Mouse (Mus musculus): ENCODE data around the gene Ush2a.
A peak's percentile ranks its signal among the peaks of the same experiment; 100 is the strongest.

Gene Ush2a

DNA sequence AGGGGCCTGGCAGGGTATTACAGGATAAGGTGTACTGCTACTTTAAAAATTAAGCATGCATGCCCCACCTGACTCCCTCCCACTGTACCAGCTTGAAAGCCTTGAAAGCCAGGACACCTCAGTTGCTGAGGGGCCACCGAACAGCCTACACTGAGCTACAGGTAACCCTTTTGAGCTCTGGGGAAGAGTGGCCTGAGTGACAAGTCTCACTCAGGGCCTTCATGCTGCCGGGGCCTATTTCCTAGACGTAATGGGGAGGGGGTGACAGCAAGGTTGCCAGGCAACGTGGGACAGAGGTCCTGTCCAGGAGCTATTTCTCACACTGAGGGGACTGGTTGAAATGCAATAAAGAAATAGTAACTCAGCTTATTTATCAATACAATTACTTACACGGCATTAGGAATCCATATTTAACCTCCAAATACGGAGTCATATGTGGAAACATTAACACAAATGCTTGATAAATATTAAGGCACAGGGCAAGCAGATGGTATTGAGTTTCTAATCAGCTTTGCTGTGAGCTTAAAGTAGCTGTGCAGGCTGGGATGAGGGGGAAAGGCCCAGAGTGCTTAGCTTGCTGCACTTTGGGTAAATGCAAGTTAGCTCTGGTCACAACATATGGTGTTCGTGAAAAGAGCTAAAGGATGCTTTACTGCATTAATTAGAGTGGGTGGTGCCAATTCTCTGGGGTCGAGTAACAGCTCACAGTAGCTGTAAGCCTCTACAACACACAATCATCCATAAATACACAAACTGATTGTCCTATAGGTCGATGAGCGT is at the start of gene Ush2a:
Gene Ush2a (plus strand): TSS at position 121 of the 780 bp plus-strand sequence.
- no peak for DNase-seq (ENCODE audit: low spot score in 2 of 2)

DNA sequence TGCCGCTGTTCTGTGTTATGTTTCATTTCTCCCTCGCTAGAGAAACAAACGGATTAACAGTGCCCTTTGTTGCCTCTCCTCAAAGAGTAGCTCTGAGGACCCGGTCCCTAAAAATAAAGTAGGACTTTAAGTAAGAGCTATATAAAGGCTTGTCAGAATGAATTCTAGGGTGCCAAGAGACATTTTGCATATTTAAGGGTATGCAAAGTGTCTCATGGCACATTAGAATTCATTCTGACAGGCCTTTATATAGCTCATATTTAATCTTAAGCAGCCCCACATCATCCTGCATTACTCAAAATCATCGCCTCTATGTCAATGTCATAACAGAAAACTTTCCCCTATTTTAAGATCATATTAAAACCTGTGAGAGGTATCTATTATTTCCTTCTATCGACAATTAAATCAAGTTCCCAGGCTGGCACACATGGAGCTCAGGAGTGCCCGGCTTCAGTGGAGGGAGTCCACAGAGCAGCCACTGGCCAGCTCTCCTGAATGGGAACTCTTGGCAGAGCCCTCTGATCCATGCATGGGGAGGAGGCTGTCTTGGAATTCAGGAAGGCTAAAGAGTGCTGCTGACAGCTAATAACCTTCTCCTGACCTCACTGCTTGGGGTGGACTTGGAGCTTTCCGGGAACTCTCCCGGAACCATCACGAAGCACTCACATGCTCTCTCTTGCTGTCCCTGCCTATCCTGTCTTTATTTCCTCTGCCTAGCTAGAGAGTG is 46.8 kb upstream of the Ush2a start:
- no peak for DNase-seq (ENCODE audit: low spot score in 2 of 2)

DNA sequence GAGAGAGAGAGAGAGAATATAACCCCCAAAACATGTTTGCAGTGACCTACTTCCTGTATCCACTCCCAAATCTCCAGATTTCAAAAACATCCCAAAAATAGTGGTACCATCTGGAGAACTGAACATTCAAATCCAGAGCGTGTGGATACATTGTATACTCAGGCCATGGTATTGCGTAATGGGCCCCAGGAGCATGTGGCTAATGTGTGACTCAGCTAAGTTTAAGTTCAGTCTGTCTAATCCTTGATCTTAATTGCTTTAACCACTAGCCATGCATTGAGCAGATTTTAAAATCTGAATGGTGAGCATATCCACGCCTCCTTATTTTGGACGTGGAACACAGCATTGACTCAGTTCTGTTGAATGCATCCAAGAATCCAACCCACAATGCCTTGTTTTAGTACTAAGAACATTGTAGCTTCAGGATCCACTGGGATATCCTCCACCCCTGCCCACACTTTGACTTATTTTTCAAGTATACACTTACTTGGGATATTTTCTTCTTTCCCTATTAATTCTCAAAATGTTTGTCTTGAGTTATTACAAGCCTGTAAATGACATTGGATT is 40.5 kb upstream of the Ush2a start:
- no peak for DNase-seq (ENCODE audit: low spot score in 2 of 2)

DNA sequence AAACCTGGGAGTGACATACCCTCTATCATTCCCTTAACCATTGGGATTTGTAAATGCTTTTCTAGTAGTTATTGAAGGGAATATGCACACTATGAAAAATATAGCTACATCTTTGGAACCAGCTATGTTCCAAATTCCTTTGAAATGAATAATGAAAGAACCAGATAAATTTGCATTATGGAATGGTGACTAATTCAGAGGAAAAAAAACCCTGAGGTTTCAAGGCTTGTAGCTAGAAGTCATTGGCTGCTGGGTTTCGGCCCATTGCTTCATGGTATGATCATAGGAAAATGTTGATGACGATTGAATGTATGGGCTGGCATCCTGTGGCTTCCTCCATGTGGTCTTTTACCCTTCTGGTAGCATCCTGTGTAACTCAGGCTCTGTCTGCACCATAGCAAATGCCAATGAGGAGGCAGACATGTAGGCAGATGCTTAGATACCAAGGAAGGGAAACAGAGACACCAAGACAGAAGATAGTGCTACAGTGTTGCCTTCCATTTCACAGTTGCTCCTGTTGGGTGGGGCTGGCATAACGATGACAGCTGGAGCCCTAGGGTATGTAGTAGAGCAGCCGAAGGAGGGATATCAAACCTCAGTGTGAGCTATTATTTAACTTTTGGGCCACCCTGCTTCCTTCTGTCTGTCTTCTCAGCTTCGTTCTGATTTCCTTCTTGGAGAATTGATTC is 28.6 kb upstream of the Ush2a start:
- DNase-seq (ENCODE audit: low spot score in 2 of 2) = no peak

DNA sequence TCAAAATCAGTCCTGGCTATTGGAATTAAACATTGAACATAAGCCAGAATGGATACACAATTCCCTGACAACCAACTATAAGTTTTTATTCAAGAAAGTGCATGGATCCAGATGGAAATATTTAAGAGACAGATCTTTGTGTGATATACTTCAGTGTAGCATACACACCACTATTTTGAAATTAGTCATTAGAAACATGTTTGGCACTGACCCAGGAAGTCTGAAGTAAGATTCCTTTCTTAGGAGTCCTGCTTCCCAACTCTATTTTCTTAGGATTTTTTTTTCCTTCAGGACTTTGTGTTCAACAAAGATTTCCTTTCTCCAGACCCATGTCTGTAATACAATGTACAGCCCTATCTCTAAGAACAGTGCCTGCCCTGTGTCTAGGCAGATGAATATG is 23.2 kb upstream of the Ush2a start:
- no peak for DNase-seq (ENCODE audit: low spot score in 2 of 2)

DNA sequence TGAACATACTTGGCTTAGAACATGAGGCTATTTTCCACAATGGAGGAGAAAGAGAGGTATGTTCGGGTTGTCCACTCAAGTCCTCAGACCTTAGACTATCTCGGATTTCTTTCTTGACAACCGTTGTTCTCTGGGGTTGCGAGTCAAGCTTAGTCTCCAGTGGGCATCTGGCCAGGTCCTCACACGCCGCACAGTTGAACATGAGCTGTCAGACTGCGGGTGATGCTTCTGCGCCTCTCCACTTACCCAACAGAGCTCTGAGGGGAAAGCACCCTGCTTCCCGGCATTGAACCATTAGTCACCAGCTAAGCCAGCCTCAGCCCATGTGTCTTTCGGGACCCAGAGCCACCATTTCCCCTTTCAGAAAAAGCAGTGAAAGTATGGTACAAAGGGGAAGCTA is 20.1 kb upstream of the Ush2a start:
- no peak for DNase-seq (ENCODE audit: low spot score in 2 of 2)

DNA sequence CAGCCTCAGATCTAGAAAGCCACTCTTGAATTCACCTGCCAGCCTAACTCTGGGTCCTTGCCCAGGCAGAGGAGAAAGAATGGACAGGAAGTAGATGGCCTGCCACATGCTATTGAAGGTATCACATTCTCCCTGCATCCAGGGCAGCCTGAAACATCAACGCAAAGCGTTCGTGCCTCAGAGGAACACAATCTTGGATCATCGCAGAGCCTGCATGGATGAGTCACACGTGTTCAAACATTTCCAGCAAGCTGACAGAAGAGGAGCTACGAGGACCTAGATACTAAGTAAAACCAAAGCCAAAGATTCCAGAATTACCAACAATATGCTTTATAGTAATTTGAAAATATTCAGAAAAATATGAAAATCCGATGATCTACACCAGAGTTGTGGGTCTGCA is 4.3 kb upstream of the Ush2a start:
- no peak for DNase-seq (ENCODE audit: low spot score in 2 of 2)

DNA sequence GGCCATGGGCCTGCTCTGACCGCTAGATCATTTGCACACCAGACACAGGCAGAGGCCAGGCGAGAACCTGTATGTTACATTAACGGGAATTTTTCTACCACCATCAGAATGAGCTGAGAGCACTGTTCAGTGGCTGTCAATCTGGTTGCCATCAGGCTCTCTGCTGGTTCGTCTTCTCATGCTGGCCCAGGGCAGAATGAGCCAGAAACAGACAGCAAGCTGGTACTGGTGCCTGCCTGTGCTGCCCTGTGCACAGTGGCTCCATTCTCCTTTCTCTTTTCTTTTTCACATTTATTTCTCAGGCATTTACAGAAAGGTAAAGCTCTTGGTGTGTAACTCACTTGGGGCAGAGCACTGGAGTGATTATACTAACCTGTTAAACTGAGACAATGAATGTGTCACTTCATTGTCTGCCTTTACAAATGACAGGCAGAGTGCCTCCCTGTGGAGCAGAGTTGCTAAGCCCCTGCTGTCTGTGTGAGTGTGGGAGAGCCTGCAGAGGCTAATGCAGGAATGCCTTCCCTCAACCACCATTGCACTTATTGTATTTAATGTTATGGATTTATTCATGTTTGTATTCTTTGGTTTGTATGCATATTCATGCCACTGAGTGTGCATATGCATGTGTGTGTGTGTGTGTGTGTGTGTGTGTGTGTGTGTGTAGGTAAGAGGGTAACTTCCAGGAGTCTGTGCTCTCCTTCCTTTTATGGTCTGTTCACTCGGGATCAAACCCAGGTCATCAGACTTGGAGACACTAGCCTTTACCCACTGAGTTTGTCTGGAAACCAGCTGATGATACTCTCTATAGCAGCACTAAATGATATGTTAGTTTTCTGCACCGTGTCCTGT is 1.3 kb upstream of the Ush2a start:
- no peak for DNase-seq (ENCODE audit: low spot score in 2 of 2)

DNA sequence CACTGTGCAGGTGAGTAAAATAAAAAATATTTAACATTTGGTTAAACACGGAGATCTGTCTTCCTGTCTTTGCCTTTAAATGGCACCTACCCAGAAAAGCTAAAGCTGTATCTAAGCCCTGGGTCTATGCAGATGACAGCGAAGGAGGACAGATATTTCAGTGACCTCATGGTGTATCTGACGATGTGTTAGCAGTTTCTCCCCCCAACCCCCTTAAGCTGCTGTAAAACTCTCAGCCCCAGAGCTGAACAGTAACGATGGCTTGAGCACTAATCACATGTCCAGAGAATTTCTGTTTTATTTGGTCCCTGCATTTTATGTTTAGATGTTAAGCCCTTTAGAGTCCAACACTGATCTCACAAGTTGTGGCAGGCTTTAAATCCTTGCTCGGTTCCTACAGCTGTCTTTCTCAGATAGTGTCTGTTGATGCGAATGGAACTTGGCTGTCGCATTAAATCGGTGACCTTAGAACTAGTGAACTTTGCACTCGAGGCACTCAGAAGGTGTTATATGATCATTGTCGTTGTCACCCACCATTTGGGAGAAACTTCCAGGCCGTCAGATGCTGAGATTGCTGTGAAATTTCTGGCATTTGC is 5.4 kb downstream of the Ush2a start:
- no peak for DNase-seq (ENCODE audit: low spot score in 2 of 2)

DNA sequence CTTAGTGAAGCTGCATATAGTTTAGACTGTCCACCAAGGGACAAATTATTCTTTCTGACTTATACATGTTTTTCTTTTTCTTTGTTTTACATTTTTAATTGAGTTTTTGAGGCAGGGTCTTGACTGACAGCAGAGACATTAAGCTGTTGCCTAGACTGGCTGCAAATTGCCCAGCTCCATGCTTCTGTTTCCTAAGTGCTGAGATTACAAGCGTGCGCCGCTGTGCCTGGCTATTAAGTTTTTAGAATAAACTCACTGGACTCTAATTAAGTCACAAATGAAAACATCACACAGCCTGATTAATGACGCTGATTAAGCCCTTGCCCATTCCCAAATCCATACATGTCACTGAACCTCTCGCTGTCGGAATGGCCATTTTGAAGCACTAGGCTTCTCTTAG is 7.2 kb downstream of the Ush2a start:
- DNase-seq (ENCODE audit: low spot score in 2 of 2) = no peak

DNA sequence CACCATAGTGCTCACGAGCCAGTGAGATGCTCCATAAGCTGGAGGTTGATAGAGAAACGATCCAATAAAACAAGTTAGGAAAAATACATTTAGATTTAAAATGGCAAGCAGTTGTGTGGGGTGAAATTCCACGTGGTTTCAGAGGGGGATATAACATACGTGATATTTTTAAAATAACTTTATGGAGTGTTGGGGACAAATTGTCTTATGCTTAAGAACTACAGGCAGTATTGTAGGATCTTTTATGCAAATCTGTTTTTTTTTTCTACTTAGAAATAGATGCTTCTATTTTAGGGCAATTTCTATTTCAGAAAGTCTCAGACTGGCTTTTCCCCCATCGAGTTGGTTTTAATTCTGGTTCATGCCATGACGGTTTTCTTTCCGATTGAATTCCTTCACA is 51.5 kb downstream of the Ush2a start:
- DNase-seq (ENCODE audit: low spot score in 2 of 2) = no peak

DNA sequence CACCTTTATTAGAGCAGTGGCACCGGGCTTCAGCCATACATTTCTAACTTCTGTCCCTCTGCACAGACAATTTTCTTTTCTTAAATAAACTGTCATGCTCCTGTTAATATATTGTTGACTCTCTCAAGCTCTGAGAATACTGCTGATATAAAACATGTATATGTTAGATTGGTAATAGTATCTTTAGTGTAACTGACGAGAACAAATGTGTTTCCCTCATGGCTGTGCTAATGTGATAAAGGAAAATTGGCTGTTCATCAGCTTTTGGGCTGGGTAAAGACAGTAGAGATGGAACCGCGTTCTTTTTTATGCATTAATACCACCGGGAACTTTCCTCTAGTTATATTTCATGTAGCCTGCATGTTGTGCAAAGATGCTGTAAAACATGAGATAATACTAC is 54.8 kb downstream of the Ush2a start:
- no peak for DNase-seq (ENCODE audit: low spot score in 2 of 2)

DNA sequence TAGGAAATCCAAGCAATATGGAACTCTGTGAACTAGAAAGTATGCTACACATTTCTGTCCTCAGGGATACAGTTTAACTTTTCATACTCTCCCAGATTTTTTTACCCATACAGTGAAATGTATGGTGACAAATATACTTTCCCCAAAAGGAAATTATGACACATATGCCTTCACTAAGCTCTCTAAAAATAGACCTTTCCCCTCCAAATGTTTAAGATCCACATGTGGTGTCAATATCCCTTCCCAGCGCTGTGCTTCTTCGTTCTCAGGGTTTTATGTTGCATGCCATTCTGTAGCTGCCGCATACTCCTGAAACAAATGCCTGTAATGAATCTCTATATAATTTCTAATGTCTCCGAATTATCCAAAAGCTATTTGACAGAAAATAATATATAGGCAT is 58.4 kb downstream of the Ush2a start:
- no peak for DNase-seq (ENCODE audit: low spot score in 2 of 2)

DNA sequence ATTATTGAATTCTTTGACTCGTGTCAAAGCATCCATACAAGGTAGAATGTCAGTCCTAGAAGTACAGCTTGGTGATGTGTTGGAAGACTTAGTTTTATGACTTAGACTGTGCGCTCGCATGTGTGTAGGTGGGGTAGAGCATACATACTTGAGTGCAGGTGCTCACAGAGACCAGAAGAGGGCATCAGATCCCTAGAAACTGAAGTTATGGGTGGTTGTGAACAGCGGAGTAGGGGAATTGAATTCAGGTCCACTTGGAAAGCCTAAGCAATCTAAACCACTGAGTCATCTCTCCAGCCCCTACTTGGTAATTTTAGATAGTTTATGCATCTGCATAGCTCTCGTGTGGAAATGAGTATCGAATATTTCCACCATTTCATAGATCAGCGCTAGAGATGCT is 59.7 kb downstream of the Ush2a start:
- no peak for DNase-seq (ENCODE audit: low spot score in 2 of 2)

DNA sequence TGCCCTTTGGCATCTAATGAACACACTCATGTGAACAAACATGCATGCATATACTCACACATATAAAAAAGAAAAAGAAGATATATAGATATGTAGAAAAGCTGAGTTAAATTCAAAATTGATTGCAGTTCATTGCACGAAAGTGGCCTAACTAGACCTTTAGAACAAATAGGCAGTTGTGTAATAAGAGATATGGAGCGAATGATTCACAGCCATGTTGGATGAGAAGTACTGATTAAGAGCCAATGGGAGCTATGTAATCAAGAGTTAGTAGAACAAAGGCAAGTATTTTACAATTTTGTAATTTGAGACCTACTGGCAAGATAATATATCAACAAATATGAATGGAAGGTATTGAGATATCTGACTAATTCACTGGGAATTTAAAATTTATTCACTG is 68.6 kb downstream of the Ush2a start:
- no peak for DNase-seq (ENCODE audit: low spot score in 2 of 2)

DNA sequence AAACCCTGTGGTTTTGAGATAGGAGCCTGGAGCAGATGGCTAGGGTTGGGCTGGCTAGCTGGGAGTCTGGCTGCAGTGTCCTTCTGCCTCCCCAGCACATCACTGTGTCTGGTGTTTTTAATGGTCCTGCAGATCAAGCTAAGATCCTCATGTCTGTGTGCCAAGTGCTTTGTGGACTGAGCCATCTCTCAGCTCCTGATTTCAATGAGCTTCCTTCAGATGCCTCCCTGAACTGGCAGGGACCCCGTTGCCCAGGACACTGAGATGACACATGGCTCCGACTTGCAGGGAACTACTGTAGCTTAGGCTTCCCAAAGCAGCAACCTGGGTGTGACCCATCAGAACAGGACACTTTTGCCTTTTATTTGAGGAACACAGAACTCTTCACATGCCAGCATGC is 72.1 kb downstream of the Ush2a start:
- DNase-seq (ENCODE audit: low spot score in 2 of 2) = no peak

DNA sequence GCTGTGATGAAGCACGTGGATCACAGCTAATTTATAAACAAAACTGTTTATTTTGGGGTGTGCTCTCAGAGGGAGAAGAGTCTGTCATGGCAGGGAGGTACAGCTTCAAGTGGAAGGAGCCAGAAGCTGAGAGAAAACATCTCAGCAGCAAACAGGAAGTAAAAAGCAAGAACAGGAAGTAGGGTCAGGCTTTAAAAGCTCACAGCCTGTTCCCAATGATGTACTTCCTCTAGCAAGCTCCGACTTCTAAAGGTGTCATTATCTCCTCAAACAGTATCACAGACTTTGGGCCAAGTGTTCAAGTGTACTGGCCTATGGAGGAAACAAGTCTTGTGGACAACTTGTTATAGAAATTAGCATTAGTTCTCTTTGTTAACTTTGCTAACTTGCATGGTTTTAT is 85.9 kb downstream of the Ush2a start:
- no peak for DNase-seq (ENCODE audit: low spot score in 2 of 2)

DNA sequence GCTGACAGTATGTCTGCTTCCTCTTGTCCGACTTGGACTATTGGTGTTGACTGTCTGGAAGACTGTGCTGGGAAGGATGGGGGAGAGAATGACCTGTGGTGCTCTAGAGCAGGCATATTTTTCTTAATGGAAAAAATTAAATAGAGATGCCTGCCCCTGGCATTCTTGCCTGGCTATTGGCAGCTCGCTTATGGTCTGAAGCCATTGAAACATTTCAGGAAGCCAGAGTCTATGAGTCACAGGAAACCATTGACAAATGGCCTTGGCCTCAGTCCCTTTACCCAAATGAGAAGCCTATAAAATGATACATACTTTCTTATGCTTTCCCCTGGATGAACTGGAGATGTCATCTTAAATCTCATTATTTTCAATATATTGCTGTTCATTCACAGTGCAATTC is 92.9 kb downstream of the Ush2a start:
- no peak for DNase-seq (ENCODE audit: low spot score in 2 of 2)

DNA sequence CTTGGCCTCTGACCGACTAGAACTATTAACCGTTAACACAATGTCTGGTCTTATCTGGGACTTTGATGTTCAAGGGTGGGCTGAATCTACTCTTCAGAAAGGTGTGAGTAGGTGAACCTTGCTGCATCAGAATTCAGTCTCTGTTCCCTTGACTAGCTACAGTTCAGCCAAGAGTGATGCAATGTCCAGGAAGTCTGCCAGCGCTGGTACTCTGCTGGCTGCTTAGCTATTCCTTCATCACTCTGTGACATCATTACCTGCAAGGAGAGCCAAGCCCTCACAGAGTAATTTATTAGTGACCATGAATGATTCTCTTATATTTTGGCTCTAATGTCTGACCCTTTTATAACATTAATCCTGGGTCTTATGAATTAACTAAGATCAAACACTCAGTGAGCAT is 101.7 kb downstream of the Ush2a start:
- DNase-seq (ENCODE audit: low spot score in 2 of 2) = peak in 1 of 2 experiments; percentile 7

DNA sequence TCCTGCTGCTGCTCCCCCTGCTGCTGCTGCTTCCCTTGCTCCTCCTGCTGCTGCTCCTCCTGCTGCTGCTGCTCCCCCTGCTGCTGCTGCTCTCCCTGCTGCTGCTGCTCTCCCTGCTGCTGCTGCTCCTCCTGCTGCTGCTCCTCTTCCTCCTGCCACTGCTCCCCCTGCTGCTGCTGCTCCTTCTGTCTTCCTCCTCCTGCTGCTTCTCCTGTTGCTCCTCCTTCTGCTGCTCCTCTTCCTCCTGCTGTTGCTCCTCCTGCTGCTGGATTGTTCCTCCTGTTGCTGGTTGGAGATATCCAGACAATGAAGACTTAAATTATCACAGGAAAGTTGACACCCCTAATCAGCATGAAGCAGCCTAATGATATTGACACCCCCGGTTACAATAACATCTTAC is 123.4 kb downstream of the Ush2a start:
- no peak for DNase-seq (ENCODE audit: low spot score in 2 of 2)

DNA sequence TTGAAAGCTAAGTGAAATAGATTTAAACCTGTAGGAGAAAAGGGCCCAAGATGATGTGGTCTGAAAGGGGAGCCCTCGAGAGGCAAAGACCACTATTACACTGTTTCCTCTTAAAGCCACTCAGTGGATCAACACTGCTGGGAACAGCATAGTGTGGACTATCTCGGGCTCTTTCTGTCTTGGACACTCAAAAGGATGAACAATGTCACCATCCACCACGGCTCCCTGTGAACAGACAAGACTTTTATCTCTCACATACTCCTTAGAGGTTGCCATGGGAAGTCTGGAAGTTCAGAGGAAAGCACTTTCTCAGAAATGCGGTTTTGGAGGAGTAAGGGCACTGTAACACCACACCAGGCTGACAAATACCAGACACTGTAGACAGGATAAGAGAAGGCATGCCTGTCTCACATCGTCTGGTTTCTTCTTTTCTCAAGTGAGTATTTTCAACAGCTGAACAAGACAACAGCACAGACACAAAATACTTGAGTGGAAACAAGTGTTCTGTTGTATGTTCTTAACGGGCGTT is 124.0 kb downstream of the Ush2a start:
- DNase-seq (ENCODE audit: low spot score in 2 of 2) = no peak

All from frontal cortex, postnatal 25 days (tissue).